Mouse (Mus musculus): Measurements from ENCODE around the gene Chchd10. TPM values are rescaled to one million over a fixed set of nuclear protein-coding genes. Genes with fewer than 3 reads are reported as not detected.

Gene Chchd10
- total and polyA plus RNA-seq, 3 experiments = 147 to 540 (median 254) TPM

GRCm38 (mm10) chr10:75954381-75954811 is 21.5 kb downstream of the Chchd10 start, which contains the start of gene Gm5134 (continued):
- TF ChIP-seq NELFE (IDR thresholded peaks at IDR 0.05; ENCODE audit: low read depth, low read length) (no peak; the same call in 1 of the 2 replicates), ELF1 (IDR thresholded peaks at IDR 0.05; ENCODE audit: low read depth, low read length) (peak; percentile 65; the same call in 1 of the 2 replicates), SMC3 (IDR thresholded peaks at IDR 0.05; ENCODE audit: low read depth, low read length) (no peak), JUND (conservative IDR thresholded peaks at IDR 0.05; ENCODE audit: low read depth, low read length) (no peak), USF2 (conservative IDR thresholded peaks at IDR 0.05; ENCODE audit: low read depth, low read length) (no peak), MAX (IDR thresholded peaks at IDR 0.05; ENCODE audit: low read length) (no peak), POLR2AphosphoS2 (IDR thresholded peaks at IDR 0.05; ENCODE audit: low read depth, low read length) (no peak), MYC (IDR thresholded peaks at IDR 0.05; ENCODE audit: low read depth, low read length) (no peak), TCF12 (IDR thresholded peaks at IDR 0.05; ENCODE audit: low read depth, low read length) (peak; percentile 39; the same call in 1 of the 2 replicates), CTCF (conservative IDR thresholded peaks at IDR 0.05 in 1 of 2, IDR thresholded peaks at IDR 0.05 in 1 of 2; ENCODE audit: low read depth in 2 of 2, low read length in 2 of 2) (no peak)

DNA sequence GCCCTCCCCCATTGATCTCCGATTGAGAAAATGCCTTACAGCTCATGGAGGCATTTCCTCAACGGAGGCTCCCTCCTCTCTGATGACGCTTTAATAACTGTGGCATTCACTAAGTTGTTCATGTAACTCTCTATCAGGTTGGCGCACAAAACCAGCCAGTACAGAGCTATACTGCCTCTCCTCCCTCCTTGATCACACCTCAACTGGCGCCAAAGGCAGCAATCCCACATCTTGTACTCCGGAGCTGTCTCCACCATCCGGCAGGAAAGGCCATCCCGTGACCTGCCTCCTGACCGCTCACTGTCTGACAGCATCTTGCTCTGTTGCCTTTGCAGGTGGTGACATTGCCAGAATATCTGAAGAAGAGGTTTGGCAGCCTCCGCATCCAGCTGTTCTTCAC is 40.9 kb downstream of the Chchd10 start:
- Histone ChIP-seq H3K4me1 (ENCODE audit: control insufficient read depth in 1 of 2, insufficient read depth in 2 of 2) (peaks cover 17 to 36% of the 10 kb centered on the region in 2 experiments), H3K27ac (ENCODE audit: insufficient read depth, low read depth) (no peak overlapping the region), H3K9me3 (replicated peaks; ENCODE audit: low read length) (peaks cover 13% of the 10 kb centered on the region), H3K4me2 (ENCODE audit: insufficient read depth, low read depth, poor library complexity, severe bottlenecking) (no peak overlapping the region), H3K4me3 (replicated peaks in 1 of 3; ENCODE audit: low read depth in 2 of 3, low read length in 2 of 3, poor library complexity in 1 of 3) (no peak overlapping the region), H3K36me3 (replicated peaks in 1 of 2; ENCODE audit: control insufficient read depth in 1 of 2, insufficient read depth in 1 of 2, low read length in 1 of 2) (no peaks in the 10 kb centered on the region), H3K27me3 (replicated peaks) (no peaks in the 10 kb centered on the region), H3K79me2 (replicated peaks; ENCODE audit: control insufficient read depth, extremely low read depth, insufficient read depth, poor library complexity, severe bottlenecking) (no peaks in the 10 kb centered on the region), H3K9ac (ENCODE audit: insufficient read depth, low read depth) (no peak overlapping the region)
- in situ Hi-C loops (cut with MboI; ENCODE audit: low pct_ligation_motif_present, low pct_unique_long_range_greater_than_20kb, low sequenced_read_pairs) = loop anchor here (10.0 to 25.0 kb wide), 2 partner anchors 141 to 387 kb away; partner anchors contain the start of genes Ggt5 and Slc5a4b
- DNase-seq (ENCODE audit: extremely low read depth) = no peak
- no peak for TF ChIP-seq CHD1 (IDR thresholded peaks at IDR 0.05; ENCODE audit: low read depth, low read length)
- TF ChIP-seq ETS1 (conservative IDR thresholded peaks at IDR 0.05; ENCODE audit: low read depth, low read length) = no peak
- TF ChIP-seq MXI1 (IDR thresholded peaks at IDR 0.05; ENCODE audit: low read depth, low read length) = no peak
- TF ChIP-seq CTCF (conservative IDR thresholded peaks at IDR 0.05 in 1 of 2, IDR thresholded peaks at IDR 0.05 in 1 of 2; ENCODE audit: low read depth in 2 of 2, low read length in 2 of 2) = no peak
- no peak for TF ChIP-seq GABPA (IDR thresholded peaks at IDR 0.05; ENCODE audit: insufficient replicate concordance, low read depth, low read length)
- no peak for TF ChIP-seq PAX5 (IDR thresholded peaks at IDR 0.05; ENCODE audit: low read length)
- no peak for TF ChIP-seq ZC3H11A (IDR thresholded peaks at IDR 0.05; ENCODE audit: low read depth, low read length)
- TF ChIP-seq MAX (IDR thresholded peaks at IDR 0.05; ENCODE audit: low read length) = no peak
- no peak for TF ChIP-seq ELF1 (IDR thresholded peaks at IDR 0.05; ENCODE audit: low read depth, low read length)
- TF ChIP-seq EP300 (IDR thresholded peaks at IDR 0.05; ENCODE audit: low read length) = no peak
- TF ChIP-seq RAD21 (IDR thresholded peaks at IDR 0.05; ENCODE audit: low read depth, low read length) = no peak
- TF ChIP-seq RCOR1 (conservative IDR thresholded peaks at IDR 0.05; ENCODE audit: low read depth, low read length) = no peak
- TF ChIP-seq SMC3 (IDR thresholded peaks at IDR 0.05; ENCODE audit: low read depth, low read length) = no peak
- no peak for TF ChIP-seq JUND (conservative IDR thresholded peaks at IDR 0.05; ENCODE audit: low read depth, low read length)
- no peak for TF ChIP-seq USF2 (conservative IDR thresholded peaks at IDR 0.05; ENCODE audit: low read depth, low read length)
- dilution Hi-C loops (cut with MboI; ENCODE audit: extremely low pct_ligation_motif_present, extremely low pct_unique_long_range_greater_than_20kb, low sequenced_read_pairs) = no loop called here

All from CH12.LX (cell line).